Comparison of ENCODE assay signal across 14 mouse cellular contexts in the genomic region with DNA sequence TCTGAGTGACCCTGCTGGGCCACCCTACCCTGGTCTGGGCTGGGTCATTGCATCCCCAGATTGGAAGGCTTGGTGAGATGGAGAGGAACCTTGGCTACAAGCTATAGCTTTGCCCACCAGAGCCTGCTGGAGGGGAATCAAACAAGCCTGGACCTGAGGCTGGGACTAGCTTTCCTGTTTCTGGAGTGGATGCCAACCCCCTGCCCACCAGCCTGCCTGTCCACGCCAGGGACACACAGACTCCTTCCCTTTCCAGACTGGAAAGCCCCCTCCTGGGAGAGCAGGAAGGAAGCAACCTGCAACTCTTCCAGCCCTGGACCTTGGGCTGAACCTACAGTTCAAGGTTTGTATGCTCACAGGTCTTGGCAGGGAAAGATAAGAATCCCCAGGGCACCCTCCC. TPM values are rescaled to one million over a fixed set of nuclear protein-coding genes. Genes with fewer than 3 reads are reported as not detected.
"Had no signal": no experiment of that assay in that cellular context is flagged by ENCODE, and none has a peak within 500 bp of the region (broad histone marks: within the 10 kb centered on the region; RNA-seq: fewer than 3 reads in every experiment).

No protein-coding gene starts in this region.

- H3K4me1 ChIP-seq: limb, embryonic 12.5 days; midbrain, embryonic 12.5 days had no signal

- H3K4me3 ChIP-seq: layer of hippocampus, adult 2 months; limb, embryonic 12.5 days; midbrain, embryonic 12.5 days had no signal

- H3K9ac ChIP-seq: midbrain, embryonic 12.5 days had no signal

- H3K9me3 ChIP-seq: limb, embryonic 12.5 days; midbrain, embryonic 12.5 days had no signal

- DNase-seq: kidney, adult 8-10 months; kidney, postnatal 36 days; lung, adult 2 months; right cerebral cortex, postnatal 25 days; thymus, adult 18-20 months; thymus, postnatal 14 days had no signal

- H3K27ac ChIP-seq: kidney, postnatal 0 days; layer of hippocampus, adult 2 months; limb, embryonic 12.5 days; midbrain, embryonic 12.5 days had no signal

- H3K36me3 ChIP-seq: limb, embryonic 12.5 days; midbrain, embryonic 12.5 days had no signal

- H3K4me2 ChIP-seq: limb, embryonic 12.5 days; midbrain, embryonic 12.5 days had no signal

- ATAC-seq: intestine, postnatal 0 days; midbrain, embryonic 16.5 days had no signal

RNA-seq across cellular contexts. Expression of a gene that starts 0.6 kb away (rescaled TPM):
- total RNA-seq: liver, adult 2 months had no signal
- polyA plus RNA-seq: kidney, postnatal 0 days; limb, embryonic 12.5 days had no signal

RNA-seq across cellular contexts. Expression of a gene that starts 24.5 kb away (rescaled TPM):
- total RNA-seq: megakaryocyte-erythroid progenitor cell, adult 5-6 weeks had no signal

RNA-seq across cellular contexts. Expression of a gene that starts 28.0 kb away (rescaled TPM):
- total RNA-seq: megakaryocyte-erythroid progenitor cell, adult 5-6 weeks had no signal

RNA-seq across cellular contexts. Expression of a gene that starts 33.0 kb away (rescaled TPM):
- total RNA-seq: megakaryocyte-erythroid progenitor cell, adult 5-6 weeks had no signal
